Mouse (Mus musculus) spleen, adult 2 months (tissue): Measurements from ENCODE around the gene Cd79a.

ENCODE experiments used
- CTCF ChIP-seq: fragments of 200-500 bp; IDR thresholded peaks from 2 replicates; pipeline ENCODE4 v1.5.1; 2011; ENCODE audit warnings: mild to moderate bottlenecking, inconsistent platforms; ENCODE audit not compliant: insufficient read depth, insufficient read length, insufficient replicate concordance; ENCODE audit errors: extremely low read depth
- POLR2A ChIP-seq: fragments of 200-500 bp; IDR thresholded peaks from 2 replicates; pipeline ENCODE4 v1.6.1; 2011; ENCODE audit warnings: low read depth, low read length, inconsistent platforms

DNA sequence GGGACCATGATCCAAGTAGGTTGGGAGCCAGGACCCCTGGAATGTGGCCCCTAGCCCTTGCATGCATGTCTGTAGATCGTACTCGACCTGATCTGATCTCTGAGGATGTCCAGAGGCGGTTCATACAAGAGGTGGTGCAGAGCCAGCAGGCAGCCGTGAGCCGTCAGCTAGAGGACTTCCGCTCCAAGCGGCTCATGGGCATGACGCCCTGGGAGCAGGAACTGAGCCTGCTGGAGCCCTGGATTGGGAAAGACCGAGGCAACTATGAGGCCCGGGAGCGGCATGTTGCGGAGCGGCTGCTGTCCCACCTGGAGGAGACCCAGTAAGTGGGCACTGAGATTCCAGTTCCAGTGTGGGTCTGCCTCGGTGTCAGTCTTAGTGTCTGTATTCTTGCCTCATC, 15.3 kb downstream of the Cd79a start:
- TF ChIP-seq POLR2A (no peak), CTCF (no peak)
